Mouse (Mus musculus): ENCODE results near the gene Olfr702.

Olfr702 gene

DNA sequence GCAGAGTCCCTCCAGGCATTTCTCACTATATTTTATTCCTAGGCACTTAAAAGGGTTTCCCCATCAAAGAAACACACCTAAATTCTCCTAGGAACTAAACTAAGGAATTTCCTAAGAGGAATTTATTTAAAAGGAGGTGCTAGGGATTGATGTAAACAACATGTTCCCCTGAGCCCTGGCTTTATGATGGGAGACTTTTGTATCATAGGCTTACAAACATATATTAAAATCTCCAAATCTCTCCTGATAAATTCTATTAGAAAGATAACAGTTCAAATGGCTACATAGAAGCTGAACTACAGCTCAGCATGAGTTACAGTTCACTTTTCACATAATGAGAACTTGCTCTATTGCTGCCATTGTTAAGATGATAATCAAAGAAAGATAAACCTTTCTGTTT lies at the start of gene Olfr702:
Gene Olfr702, minus strand, starts transcription at position 101 of the 400 bp plus-strand sequence.
- CTCF ChIA-PET, result no interaction called here

GRCm38 (mm10) chr7:106876791-106877190 lies 43.1 kb upstream of the Olfr702 start, which contains the start of gene Olfr705:
TSS of gene Olfr705 (minus strand) at chr7:106876891.
- CTCF ChIA-PET, result no interaction called here

DNA sequence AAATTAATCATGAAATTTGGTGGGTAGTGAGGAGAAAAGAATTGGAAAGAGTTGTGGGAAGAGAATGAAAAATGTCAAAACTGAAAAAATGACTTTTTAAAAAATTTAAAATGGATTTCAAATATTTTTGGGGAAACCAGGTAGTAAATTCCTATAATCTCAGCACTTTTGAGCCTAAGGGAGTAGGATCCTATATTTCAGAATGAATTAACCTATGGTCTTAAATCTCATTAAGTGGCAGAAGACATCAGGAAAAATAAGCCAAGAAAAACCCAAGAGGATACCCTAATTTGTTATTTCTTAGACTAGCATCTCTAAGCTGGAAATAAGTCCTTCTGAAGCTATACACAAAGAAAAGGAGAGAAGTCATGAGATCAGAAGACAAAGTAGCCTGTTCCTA lies 29.2 kb upstream of the Olfr702 start, which contains the start of gene Olfr704:
Gene Olfr704, plus strand, starts transcription at position 301 of the 400 bp plus-strand sequence.
- CTCF ChIA-PET, result no interaction called here

- CTCF ChIA-PET, result no interaction called here
Observed at GRCm38 (mm10) chr7:106843060-106843459, 9.4 kb upstream of the Olfr702 start, which contains the start of gene Olfr703. TSS of gene Olfr703 (plus strand) at chr7:106843360.

DNA sequence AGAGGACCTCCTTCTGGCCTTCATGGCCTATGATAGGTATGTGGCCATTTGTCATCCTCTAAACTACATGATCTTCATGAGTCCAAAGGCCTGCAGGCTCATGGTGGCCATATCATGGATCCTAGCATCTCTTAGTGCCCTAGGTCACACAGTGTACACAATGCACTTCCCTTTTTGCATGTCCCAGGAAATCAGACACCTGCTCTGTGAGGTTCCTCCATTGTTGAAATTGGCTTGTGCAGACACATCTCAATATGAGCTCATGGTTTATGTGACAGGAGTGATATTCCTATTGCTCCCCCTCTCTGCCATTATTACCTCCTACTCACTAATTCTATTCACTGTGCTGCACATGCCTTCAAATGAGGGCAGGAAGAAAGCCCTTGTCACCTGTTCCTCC lies 15.3 kb downstream of the Olfr702 start:
- CTCF ChIA-PET, result no interaction called here

DNA sequence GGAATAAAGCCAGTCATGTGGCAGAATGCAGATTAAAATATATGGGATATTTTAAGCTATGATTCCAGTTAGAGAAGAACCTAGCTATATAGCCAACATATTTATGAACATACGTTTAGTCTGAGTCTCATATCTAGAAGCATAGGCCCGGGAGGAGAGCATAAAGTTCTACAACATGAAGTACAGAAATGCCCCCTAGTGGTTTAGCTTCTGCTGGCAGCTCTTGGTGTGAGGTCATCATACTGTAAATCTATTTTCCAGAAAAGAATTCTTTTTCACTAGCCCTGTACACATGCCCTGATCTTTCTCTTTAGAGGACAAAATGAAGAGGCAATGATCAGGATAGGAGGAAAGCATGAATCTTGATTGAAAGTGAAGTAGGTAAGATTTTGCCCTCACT lies 17.9 kb downstream of the Olfr702 start:
- CTCF ChIA-PET, result no interaction called here

GRCm38 (mm10) chr7:106813829-106814228 lies 19.9 kb downstream of the Olfr702 start, which contains the start of gene Olfr701:
TSS of gene Olfr701 (plus strand) at chr7:106814129.
- CTCF ChIA-PET, result no interaction called here

- CTCF ChIA-PET, result no interaction called here
Observed at GRCm38 (mm10) chr7:106808734-106809133, 25.0 kb downstream of the Olfr702 start, which contains the start of gene Olfr700. TSS of gene Olfr700 (minus strand) at chr7:106808834.

- CTCF ChIA-PET, result interaction anchor here (0.6 kb wide), 1 partner anchor 154 kb away, joined by 3 read pairs; no protein-coding TSS in a partner anchor
Observed at GRCm38 (mm10) chr7:106793098-106793497, 40.6 kb downstream of the Olfr702 start, which contains the start of gene Olfr699. TSS of gene Olfr699 (minus strand) at chr7:106793198.

GRCm38 (mm10) chr7:106788330-106788729 lies 45.4 kb downstream of the Olfr702 start:
- CTCF ChIA-PET, result interaction anchor here (0.6 kb wide), 1 partner anchor 15 kb away, joined by 4 read pairs; no protein-coding TSS in a partner anchor

All from spleen, embryonic (tissue).